Mouse (Mus musculus): ENCODE measurements around the gene Adgrl2.

DNA sequence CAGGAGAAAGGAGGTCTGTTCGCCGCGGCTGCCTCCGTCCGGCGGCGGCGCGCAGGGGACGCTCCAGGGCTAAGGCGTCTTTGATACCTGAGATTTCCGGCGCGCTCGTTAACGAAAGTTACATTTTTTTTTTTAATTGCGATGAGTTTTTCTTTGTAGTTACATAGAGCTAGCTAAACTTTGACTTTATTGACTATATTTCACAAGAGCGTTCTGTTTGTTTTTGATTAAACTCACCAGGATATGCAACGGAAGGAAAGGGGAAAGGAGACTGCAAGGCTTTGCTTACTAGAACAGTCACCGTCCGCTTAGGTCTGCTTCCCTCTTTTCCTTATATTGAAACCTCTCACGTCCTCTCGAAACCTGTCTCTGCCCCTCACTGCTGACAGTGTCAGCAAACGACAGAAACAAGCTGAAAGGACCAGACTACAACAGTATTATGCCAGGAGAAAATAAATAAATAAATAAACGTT lies at the start of gene Adgrl2:
- no peak for TF ChIP-seq CTCF (IDR thresholded peaks at IDR 0.05; ENCODE audit: extremely low read depth, insufficient read depth, low read length)
- TF ChIP-seq POLR2A (IDR thresholded peaks at IDR 0.05; ENCODE audit: extremely low read depth, insufficient read depth, low read length) = no peak

Measured in cortical plate, adult 2 months (tissue).